Comparison of ENCODE assay signal across 15 mouse cellular contexts in the genomic region with DNA sequence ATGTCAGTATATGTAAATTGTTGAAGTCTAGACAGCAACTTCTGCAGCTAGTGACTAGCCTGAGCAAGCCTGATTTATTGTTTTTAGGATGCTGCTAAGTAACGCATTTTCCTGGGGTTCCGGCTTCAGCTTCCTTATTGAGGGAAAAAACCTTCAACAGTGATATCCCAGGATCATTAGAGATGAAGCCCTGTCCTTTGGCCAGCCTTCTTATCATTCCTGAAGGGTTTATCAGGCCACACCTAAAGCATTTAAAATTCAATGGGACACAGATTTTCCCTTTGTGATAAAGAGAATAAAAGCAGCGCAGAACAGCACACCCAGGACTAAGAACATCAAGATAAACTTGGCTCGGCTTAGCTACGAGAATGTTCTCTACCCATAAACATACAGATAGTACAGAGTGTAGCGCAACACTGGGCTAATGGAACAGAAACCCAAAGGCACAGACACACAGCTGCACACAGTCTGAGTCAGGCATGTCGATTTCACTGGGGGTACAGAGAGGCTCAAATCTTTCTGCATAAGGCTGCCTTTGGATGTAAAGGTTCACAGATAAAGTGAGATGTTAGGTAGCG. TPM values are rescaled to one million over a fixed set of nuclear protein-coding genes. Genes with fewer than 3 reads are reported as not detected.
DNase-seq lines count a peak whose midpoint lies in the region; ATAC-seq and TF ChIP-seq lines count a peak whose summit lies in the region.
"Had no signal": no experiment of that assay in that cellular context is flagged by ENCODE, and none has a peak within 500 bp of the region (broad histone marks: within the 10 kb centered on the region; RNA-seq: fewer than 3 reads in every experiment).

No protein-coding gene starts in this region.

- 58% methylated on average over 8 of the region's 8 CpGs for WGBS in heart, embryonic 16.5 days

- peaks cover 45% of the 10 kb centered on the region for H3K4me1 ChIP-seq in heart, embryonic 16.5 days (ENCODE audit: control insufficient read depth, insufficient read depth, low read length)
- H3K4me1 ChIP-seq in E14TG2a.4 (replicated peaks; ENCODE audit: low read depth, low read length) = peaks cover 93% of the 10 kb centered on the region
- H3K4me1 ChIP-seq in ES-E14 (ENCODE audit: control insufficient read depth in 2 of 2, insufficient read depth in 2 of 2, low read length in 2 of 2, poor library complexity in 1 of 2) = peaks cover 11 to 29% of the 10 kb centered on the region in 2 experiments; a peak in 3 of 4 replicates

- H3K9ac ChIP-seq in heart, embryonic 16.5 days (ENCODE audit: low read length) = no peak overlapping the region
- peak overlapping the region; percentile 46; the same call in 1 of the 2 replicates for H3K9ac ChIP-seq in ES-E14 (ENCODE audit: insufficient read depth, low read depth, low read length, poor library complexity, severe bottlenecking)
- H3K9ac ChIP-seq: liver, embryonic 12.5 days had no signal

- ATAC-seq in heart, embryonic 16.5 days (replicated peaks; ENCODE audit: extremely low read depth, insufficient read depth, low FRiP score) = no peak
- ATAC-seq: activated CD4-positive, CD25-positive, alpha-beta regulatory T cell, adult 4 months; liver, embryonic 12.5 days; midbrain, embryonic 16.5 days had no signal

- no peak overlapping the region for H3K4me2 ChIP-seq in heart, embryonic 16.5 days (ENCODE audit: low read depth, low read length)
- H3K4me2 ChIP-seq: liver, embryonic 12.5 days had no signal

- H3K27ac ChIP-seq in heart, embryonic 16.5 days (ENCODE audit: low read length) = peak overlapping the region; percentile 31; the same call in 1 of the 2 replicates
- peak overlapping the region; percentile 79 for H3K27ac ChIP-seq in ES-E14 (ENCODE audit: insufficient read depth, low read depth, low read length, poor library complexity, severe bottlenecking)

- no peaks in the 10 kb centered on the region for H3K9me3 ChIP-seq in heart, embryonic 16.5 days (replicated peaks; ENCODE audit: control insufficient read depth, low read length)
- H3K9me3 ChIP-seq in E14TG2a.4 (ENCODE audit: low read length) = no peaks in the 10 kb centered on the region
- no peaks in the 10 kb centered on the region for H3K9me3 ChIP-seq in ES-E14 (ENCODE audit: control insufficient read depth, insufficient read depth, low read depth, low read length)
- H3K9me3 ChIP-seq: liver, embryonic 12.5 days had no signal

- H3K36me3 ChIP-seq in heart, embryonic 16.5 days (ENCODE audit: control insufficient read depth, insufficient read depth) = peaks cover 11% of the 10 kb centered on the region
- H3K36me3 ChIP-seq in E14TG2a.4 (ENCODE audit: insufficient read depth, low read length) = peaks cover 79% of the 10 kb centered on the region
- peaks cover 17% of the 10 kb centered on the region; the same call in 1 of the 2 replicates for H3K36me3 ChIP-seq in ES-E14 (ENCODE audit: control insufficient read depth, insufficient read depth, low read length, poor library complexity, severe bottlenecking)

- in situ Hi-C loops in ES-E14 (cut with MboI; ENCODE audit: low sequenced_read_pairs in 2 of 2, unreplicated experiment in 2 of 2) = no loop called here

- H3K27me3 ChIP-seq in heart, embryonic 16.5 days (ENCODE audit: control insufficient read depth, insufficient read depth, low read length) = no peaks in the 10 kb centered on the region
- H3K27me3 ChIP-seq in E14TG2a.4 (ENCODE audit: insufficient read depth, low read length) = no peaks in the 10 kb centered on the region
- H3K27me3 ChIP-seq: liver, embryonic 12.5 days had no signal

- DNase-seq in heart, postnatal 14 days = no peak
- DNase-seq in ES-E14 (ENCODE audit: low read depth, low spot score) = no peak
- DNase-seq in lung, postnatal 25 days (ENCODE audit: low spot score) = peak; percentile 73
- DNase-seq in ovary, postnatal 36 days (ENCODE audit: low spot score) = no peak
- no peak for DNase-seq in layer of hippocampus, postnatal 14 days (ENCODE audit: low spot score in 2 of 2)
- DNase-seq: cerebellum, postnatal 25 days; gastrocnemius, postnatal 25 days; kidney, postnatal 10 days; right cerebral cortex, postnatal 14 days; thymus, postnatal 14 days had no signal

- no peak overlapping the region for H3K4me3 ChIP-seq in heart, embryonic 16.5 days (ENCODE audit: low read length)
- H3K4me3 ChIP-seq in E14TG2a.4 (replicated peaks; ENCODE audit: low read length) = peak overlapping the region; percentile 55
- peak overlapping the region in 1 of 2 experiments; percentile 4; a peak in 1 of 4 replicates for H3K4me3 ChIP-seq in ES-E14 (ENCODE audit: insufficient read depth in 1 of 2, low read depth in 1 of 2, low read length in 2 of 2, poor library complexity in 1 of 2, severe bottlenecking in 1 of 2)
- H3K4me3 ChIP-seq: liver, embryonic 12.5 days had no signal

- no peak for TF ChIP-seq CTCF in E14TG2a.4 (conservative IDR thresholded peaks at IDR 0.05; ENCODE audit: low read length)

- intact Hi-C loops in heart, postnatal 14 days (cut with DNase I) = no loop called here

TF ChIP-seq in ES-E14, 5 proteins besides CTCF, POLR2A, EP300 and RAD21:
- TF ChIP-seq MAFK (IDR thresholded peaks at IDR 0.05; ENCODE audit: insufficient read depth, low read depth, low read length) = no peak

RNA-seq across cellular contexts. Expression of a gene that starts 17.9 kb away (rescaled TPM):
- 128 and 137 TPM in 2 replicates for polyA plus RNA-seq in heart, embryonic 16.5 days (2015; fragmentation: Nextera tagmentation; extraction: Ambion mirVana)
- total RNA-seq in heart, postnatal 14 days (2021) = 100 to 1,000 TPM in 1 of 2 experiments, 10 to 100 TPM in 1; 93.8 to 105 TPM
- total RNA-seq in ES-E14 (2012; rRNA removed) = 190 and 210 TPM in 2 replicates
- total RNA-seq in layer of hippocampus, postnatal 14 days (2021) = 100 to 1,000 TPM; 112 to 123 TPM
